Mouse (Mus musculus): ENCODE results near the gene Rufy4.

- TF ChIP-seq TAL1 (IDR thresholded peaks at IDR 0.05; ENCODE audit: low read length) (no peak), GATA1 (IDR thresholded peaks at IDR 0.05; ENCODE audit: low read length) (no peak)
These were observed 26.3 kb upstream of the Rufy4 start for GRCm38 (mm10) chr1:74099001-74099435.

Measured in erythroblast, embryonic 14.5 days (primary cell).